In the genomic region with DNA sequence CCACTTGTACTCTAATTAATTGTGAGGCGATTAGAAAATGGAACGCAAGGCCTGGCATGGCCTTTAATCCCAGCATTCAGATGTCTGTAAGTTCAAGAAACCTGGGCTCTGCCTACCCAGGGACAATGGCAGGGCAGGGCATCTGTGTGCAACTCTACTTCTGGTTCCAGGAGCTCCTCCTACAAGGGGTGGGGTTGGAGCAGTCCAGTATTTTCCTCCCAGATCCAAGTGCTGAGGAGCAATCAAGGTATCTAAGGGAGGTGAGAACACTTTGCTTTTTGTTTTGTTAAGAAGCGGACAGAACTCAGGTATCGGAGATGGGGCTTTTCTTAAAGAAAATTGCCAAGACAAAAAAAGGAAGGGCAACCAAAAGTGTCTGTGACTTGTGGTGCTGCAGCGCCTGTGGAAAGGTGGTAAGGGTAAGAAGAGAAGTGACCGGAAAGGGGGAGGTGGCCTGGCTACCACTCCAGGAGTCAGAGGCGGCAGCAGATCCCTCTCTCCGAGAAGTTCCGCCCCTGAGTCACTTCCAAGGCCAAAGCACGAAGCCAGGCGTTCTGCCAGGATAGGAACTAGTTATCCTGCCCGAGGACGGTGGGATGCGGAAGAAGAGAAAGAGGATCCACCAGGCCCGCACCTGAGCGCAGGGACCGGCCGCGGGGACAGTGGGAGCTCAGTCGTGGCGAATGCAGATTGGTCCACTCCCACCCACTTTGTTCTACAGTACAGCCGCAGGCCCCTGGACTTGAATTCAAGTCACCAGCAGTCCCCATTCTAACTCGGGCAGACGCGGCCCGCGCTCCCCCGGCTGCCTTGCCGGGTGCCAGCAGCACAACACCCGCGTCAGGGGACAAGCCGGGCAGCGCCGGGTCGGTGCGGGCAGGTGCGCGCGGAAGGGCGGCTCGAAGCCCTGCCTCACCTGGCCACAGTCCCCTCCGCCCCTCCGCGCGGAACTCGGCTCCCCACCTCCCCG, we compare ENCODE assay signal across 8 mouse cellular contexts. TPM values are rescaled to one million over a fixed set of nuclear protein-coding genes. Genes with fewer than 3 reads are reported as not detected.
DNase-seq lines count a peak whose midpoint lies in the region; ATAC-seq lines count a peak whose summit lies in the region.

No protein-coding gene starts in this region.

- H3K4me3 ChIP-seq in heart, embryonic 16.5 days (ENCODE audit: low read length) = peak overlapping the region; percentile 70
- peak overlapping the region; percentile 77 for H3K4me3 ChIP-seq in midbrain, embryonic 10.5 days

- H3K9ac ChIP-seq in heart, embryonic 16.5 days (ENCODE audit: low read length) = peak overlapping the region; percentile 75

- H3K9me3 ChIP-seq in heart, embryonic 16.5 days (replicated peaks; ENCODE audit: control insufficient read depth, low read length) = no peaks in the 10 kb centered on the region
- no peaks in the 10 kb centered on the region for H3K9me3 ChIP-seq in midbrain, embryonic 10.5 days (replicated peaks)

- DNase-seq in right cerebral cortex, postnatal 14 days = peak; percentile 33
- DNase-seq in right cerebral cortex, postnatal 10 days (ENCODE audit: low spot score in 2 of 2) = no peak
- DNase-seq in embryo, embryonic 11 days = peak; percentile 39
- DNase-seq in kidney, postnatal 36 days = peak; percentile 55 to 66
- peak; percentile 48 for DNase-seq in midbrain, embryonic 10.5 days (ENCODE audit: low spot score)
- DNase-seq in testis, postnatal 14 days (ENCODE audit: low spot score) = peak; percentile 76

- H3K36me3 ChIP-seq in heart, embryonic 16.5 days (ENCODE audit: control insufficient read depth, insufficient read depth) = no peaks in the 10 kb centered on the region
- H3K36me3 ChIP-seq in midbrain, embryonic 10.5 days = no peaks in the 10 kb centered on the region

- H3K4me1 ChIP-seq in heart, embryonic 16.5 days (ENCODE audit: control insufficient read depth, insufficient read depth, low read length) = peaks cover 15% of the 10 kb centered on the region
- H3K4me1 ChIP-seq in midbrain, embryonic 10.5 days = peaks cover 38% of the 10 kb centered on the region

- 6% methylated on average over 47 of the region's 47 CpGs for WGBS in heart, embryonic 16.5 days
- 5% methylated on average over 45 of the region's 47 CpGs for WGBS in midbrain, embryonic 10.5 days

- H3K27me3 ChIP-seq in heart, embryonic 16.5 days (ENCODE audit: control insufficient read depth, insufficient read depth, low read length) = peaks cover 11% of the 10 kb centered on the region; the same call in 1 of the 2 replicates
- peaks cover 74% of the 10 kb centered on the region for H3K27me3 ChIP-seq in midbrain, embryonic 10.5 days (ENCODE audit: low read depth, poor library complexity, severe bottlenecking)

- H3K27ac ChIP-seq in heart, embryonic 16.5 days (ENCODE audit: low read length) = peak overlapping the region; percentile 81
- peak overlapping the region; percentile 81 for H3K27ac ChIP-seq in midbrain, embryonic 10.5 days (replicated peaks)

- peak overlapping the region; percentile 99 for H3K4me2 ChIP-seq in heart, embryonic 16.5 days (ENCODE audit: low read depth, low read length)

- ATAC-seq in heart, embryonic 16.5 days (replicated peaks; ENCODE audit: extremely low read depth, insufficient read depth, low FRiP score) = 0 out of 2 replicates have a peak, but pooled peaks have one; percentile 23
- ATAC-seq in inflammation-experienced regulatory T-cells, adult 6 months = no peak

RNA-seq across cellular contexts. Expression of gene Cyb561, which starts 9.7 kb away (rescaled TPM):
- 8.0 and 10.5 TPM in 2 replicates for polyA plus RNA-seq in heart, embryonic 16.5 days (2015; fragmentation: Nextera tagmentation; extraction: Ambion mirVana)
- polyA plus RNA-seq in midbrain, embryonic 10.5 days (2016; fragmentation: Nextera tagmentation; extraction: Ambion mirVana) = 12.1 and 12.3 TPM in 2 replicates
- polyA plus RNA-seq in inflammation-experienced regulatory T-cells, adult 6 months (2017; shearing (Covaris generic)) = 1 to 10 TPM in 2 of 3 experiments, under 1 TPM in 1; 0.34 to 1.8 (median 1.3) TPM

RNA-seq across cellular contexts. Expression of gene Ace, which starts 24.3 kb away (rescaled TPM):
- polyA plus RNA-seq in heart, embryonic 16.5 days (2015; fragmentation: Nextera tagmentation; extraction: Ambion mirVana) = 3.1 and 4.3 TPM in 2 replicates
- polyA plus RNA-seq in midbrain, embryonic 10.5 days (2016; fragmentation: Nextera tagmentation; extraction: Ambion mirVana) = 0.75 and 0.85 TPM in 2 replicates
- not detected for polyA plus RNA-seq in inflammation-experienced regulatory T-cells, adult 6 months (2017; shearing (Covaris generic))

RNA-seq across cellular contexts. Expression of gene Ace3, which starts 51.1 kb away (rescaled TPM):
- 0.10 TPM in 1 of 2 replicates, not detected in the other for polyA plus RNA-seq in heart, embryonic 16.5 days (2015; fragmentation: Nextera tagmentation; extraction: Ambion mirVana)
- not detected in 2 replicates for polyA plus RNA-seq in midbrain, embryonic 10.5 days (2016; fragmentation: Nextera tagmentation; extraction: Ambion mirVana)
- polyA plus RNA-seq in inflammation-experienced regulatory T-cells, adult 6 months (2017; shearing (Covaris generic)) = not detected

Comparison
In these comparisons a context has a peak if more than half of its experiments do, and no peak if none do; other contexts are left out.
1. DNase-seq: peak in right cerebral cortex, postnatal 14 days (single experiment), embryo, embryonic 11 days (single experiment), kidney, postnatal 36 days (2 of 2), midbrain, embryonic 10.5 days (single experiment) and testis, postnatal 14 days (single experiment); none in right cerebral cortex, postnatal 10 days (0 of 2).